Mouse (Mus musculus) lung, embryonic 14.5 days (tissue): ENCODE results near the gene Sec14l3. TPM values are rescaled to one million over a fixed set of nuclear protein-coding genes. Genes with fewer than 3 reads are reported as not detected.
"Not testable (repeated sequence)": the region's sequence is repeated elsewhere in the genome, so short reads cannot be mapped to it uniquely, and the experiment has no call there.

Experiments
- ATAC-seq: fragments of 200-750 bp; cut with Nextera tagmentation; 2 replicates; pipeline ENCODE4 v1.8.0; 2017; ENCODE audit warnings: mild to moderate bottlenecking, moderate TSS enrichment, moderate library complexity; ENCODE audit not compliant: insufficient read depth
- DNase-seq: peaks from one replicate; pipeline ENCODE4 v3.0.0-alpha.2; 2015
- H3K27ac ChIP-seq: fragments of 300-500 bp; sonication (generic); 2 replicates; pipeline ENCODE4 v1.5.1; 2014; ENCODE audit warnings: low read depth, mild to moderate bottlenecking, moderate library complexity
- H3K27me3 ChIP-seq: fragments of 300-500 bp; sonication (generic); 2 replicates; pipeline ENCODE4 v1.6.1; 2014; ENCODE audit warnings: low read length, control low read depth; ENCODE audit not compliant: insufficient read depth
- H3K36me3 ChIP-seq: fragments of 300-500 bp; sonication (generic); 2 replicates; pipeline ENCODE4 v1.6.1; 2014; ENCODE audit warnings: control low read depth; ENCODE audit not compliant: insufficient read depth
- H3K4me1 ChIP-seq: fragments of 300-500 bp; sonication (generic); 2 replicates; pipeline ENCODE4 v1.6.1; 2014; ENCODE audit warnings: antibody characterized with exemption, control low read depth; ENCODE audit not compliant: insufficient read depth
- H3K4me2 ChIP-seq: fragments of 300-500 bp; sonication (generic); 2 replicates; pipeline ENCODE4 v1.6.1; 2014; ENCODE audit warnings: mild to moderate bottlenecking
- H3K4me3 ChIP-seq: fragments of 300-500 bp; sonication (generic); 2 replicates; pipeline ENCODE4 v1.5.1; 2014; ENCODE audit warnings: low read depth, low read length
- H3K9ac ChIP-seq: fragments of 300-500 bp; sonication (generic); 2 replicates; pipeline ENCODE4 v1.6.1; 2014
- H3K9me3 ChIP-seq: fragments of 300-500 bp; sonication (generic); 2 replicates; pipeline ENCODE4 v1.6.1; 2016; ENCODE audit warnings: low read depth, low read length, control low read depth
- CTCF ChIP-seq: IDR thresholded peaks from 2 replicates; pipeline ENCODE4 v1.5.1; 2016; ENCODE audit warnings: antibody characterized with exemption, low read depth
- WGBS: fragments of 180-500 bp; shearing (Covaris S2); extraction: QIAGEN DNeasy Blood & Tissue Kit; methylation state at CpG from one replicate; pipeline ENCODE4 v1.1.7; 2014; 5-methylcytosine and 5-hydroxymethylcytosine counted together
- polyA plus RNA-seq: library from polyadenylated mRNA; unstranded; fragments of >200 nt; fragmentation: Nextera tagmentation; extraction: Ambion mirVana; gene quantifications from 2 replicates; pipeline ENCODE4 v1.2.1, GENCODE M21; 2014

Sec14l3 gene
- polyA plus RNA-seq, 1 experiment from 2014 or later: 1.2 TPM

DNA sequence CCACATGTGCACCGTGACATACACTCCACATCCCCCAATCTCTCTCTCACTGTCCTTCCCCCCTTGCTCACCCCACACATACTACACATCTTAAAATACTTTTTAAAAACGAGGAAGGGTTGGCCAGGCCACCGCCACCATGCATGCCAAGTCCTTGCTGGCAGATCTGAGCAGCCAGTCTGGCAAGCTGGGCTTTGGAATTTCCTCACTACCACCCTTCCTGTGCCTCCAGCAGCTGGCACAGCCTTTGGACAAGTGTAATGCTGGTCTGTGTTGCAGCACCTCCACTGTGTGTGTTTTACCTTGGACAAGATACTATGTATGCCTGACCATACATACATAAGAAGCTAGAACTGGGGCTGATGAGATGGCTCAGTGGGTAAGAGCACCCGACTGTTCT lies 48.9 kb downstream of the Sec14l3 start:
- H3K27me3 ChIP-seq: peaks cover 11% of the 10 kb centered on the region; the same call in 1 of the 2 replicates
- WGBS: 84% methylated on average over 4 of the region's 4 CpGs
- H3K9me3 ChIP-seq: no peaks in the 10 kb centered on the region
- H3K4me3 ChIP-seq: no peak overlapping the region
- peaks cover 3% of the 10 kb centered on the region; the same call in 1 of the 2 replicates for H3K4me1 ChIP-seq
- H3K4me2 ChIP-seq: no peak overlapping the region
- DNase-seq: no peak
- H3K9ac ChIP-seq: no peak overlapping the region
- no peak for ATAC-seq
- no peaks in the 10 kb centered on the region for H3K36me3 ChIP-seq
- no peak for TF ChIP-seq CTCF
- no peak overlapping the region for H3K27ac ChIP-seq

DNA sequence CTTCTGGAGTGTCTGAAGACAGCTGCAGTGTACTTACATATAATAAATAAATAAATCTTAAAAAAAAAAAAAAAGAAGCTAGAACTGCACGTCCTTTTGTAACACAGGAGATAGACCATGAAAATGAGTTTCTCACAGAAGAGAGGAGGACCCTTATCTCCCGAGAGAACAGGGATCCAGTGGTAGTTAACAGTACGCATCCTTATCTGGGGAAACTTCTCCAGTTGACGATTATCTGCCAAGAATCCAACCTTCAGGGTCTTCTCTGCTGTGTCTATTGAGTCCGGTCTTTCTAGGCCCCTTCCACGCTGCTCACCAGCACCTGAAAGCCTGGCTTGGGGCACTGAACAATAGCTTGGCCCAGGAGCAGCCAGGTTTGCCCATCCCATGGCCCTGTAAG lies 49.3 kb downstream of the Sec14l3 start:
- H3K9me3 ChIP-seq: no peaks in the 10 kb centered on the region
- no peak overlapping the region for H3K27ac ChIP-seq
- peaks cover 12% of the 10 kb centered on the region for H3K27me3 ChIP-seq
- no peak for TF ChIP-seq CTCF
- H3K4me3 ChIP-seq: no peak overlapping the region
- WGBS: 63% methylated on average over 6 of the region's 6 CpGs
- no peak overlapping the region for H3K4me2 ChIP-seq
- ATAC-seq (no peak), DNase-seq (no peak)
- no peak overlapping the region; the same call in 1 of the 2 replicates for H3K9ac ChIP-seq
- peaks cover 3% of the 10 kb centered on the region; the same call in 1 of the 2 replicates for H3K4me1 ChIP-seq
- no peaks in the 10 kb centered on the region for H3K36me3 ChIP-seq

- H3K4me3 ChIP-seq, ATAC-seq, H3K4me2 ChIP-seq, H3K4me1 ChIP-seq, H3K9me3 ChIP-seq, H3K9ac ChIP-seq, DNase-seq, H3K36me3 ChIP-seq, H3K27ac ChIP-seq: not testable (repeated sequence)
- peaks cover 14% of the 10 kb centered on the region for H3K27me3 ChIP-seq
- WGBS: 76% methylated on average over 6 of the region's 6 CpGs
Observed at GRCm38 (mm10) chr11:4114541-4114940, 49.9 kb downstream of the Sec14l3 start.

GRCm38 (mm10) chr11:4115407-4115806 lies 50.8 kb downstream of the Sec14l3 start:
- DNase-seq: no peak
- Histone ChIP-seq H3K9ac (no peak overlapping the region), H3K4me2 (no peak overlapping the region), H3K9me3 (no peaks in the 10 kb centered on the region), H3K4me3 (no peak overlapping the region), H3K4me1 (peaks cover 3% of the 10 kb centered on the region; the same call in 1 of the 2 replicates), H3K36me3 (no peaks in the 10 kb centered on the region), H3K27me3 (peaks cover 14% of the 10 kb centered on the region), H3K27ac (no peak overlapping the region)
- TF ChIP-seq CTCF: no peak
- WGBS: 87% methylated on average over 4 of the region's 4 CpGs
- no peak for ATAC-seq

GRCm38 (mm10) chr11:4116458-4117141 lies 52.0 kb downstream of the Sec14l3 start:
- no peaks in the 10 kb centered on the region for H3K36me3 ChIP-seq
- H3K4me3 ChIP-seq: no peak overlapping the region
- H3K27me3 ChIP-seq: peaks cover 14% of the 10 kb centered on the region
- peaks cover 3% of the 10 kb centered on the region; the same call in 1 of the 2 replicates for H3K4me1 ChIP-seq
- no peak overlapping the region for H3K27ac ChIP-seq
- ATAC-seq (no peak), DNase-seq (peak; percentile 15)
- WGBS: 42% methylated on average over 11 of the region's 11 CpGs
- H3K9me3 ChIP-seq: no peaks in the 10 kb centered on the region
- TF ChIP-seq CTCF: no peak
- no peak overlapping the region for H3K9ac ChIP-seq
- H3K4me2 ChIP-seq: no peak overlapping the region

DNA sequence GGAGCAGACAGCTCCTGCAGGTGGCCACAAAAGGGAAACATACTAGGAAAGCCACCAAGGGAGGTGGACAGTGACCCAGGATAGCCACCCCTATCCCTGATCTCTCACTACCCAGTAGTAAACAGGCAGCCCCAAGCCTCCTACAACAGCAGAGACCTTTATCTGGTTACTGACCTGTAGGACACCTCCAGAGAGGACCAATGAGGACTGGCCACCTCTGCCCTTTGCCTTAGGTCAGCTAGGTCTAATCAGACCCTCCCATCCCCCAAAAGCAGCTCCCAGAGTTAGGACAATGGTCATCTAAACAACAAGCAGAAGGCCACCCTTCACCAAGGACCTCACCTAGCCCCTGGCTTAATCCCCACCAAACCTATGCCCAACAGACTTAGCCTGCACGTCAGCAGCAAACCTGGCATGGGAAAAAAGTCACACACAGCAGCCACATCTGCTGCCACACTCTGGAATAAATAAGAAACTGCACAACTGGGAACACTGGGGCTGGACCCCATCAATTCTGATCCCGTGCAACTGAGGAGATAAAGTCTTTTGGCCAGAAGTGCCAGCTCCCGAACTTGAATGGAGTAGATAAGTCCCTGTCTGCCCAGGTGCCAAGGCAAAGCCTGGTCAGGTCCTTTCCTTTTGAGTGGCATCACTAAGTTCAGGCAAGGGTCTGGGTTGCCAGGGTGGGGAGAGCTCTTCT lies 52.9 kb downstream of the Sec14l3 start:
- Histone ChIP-seq H3K36me3 (no peaks in the 10 kb centered on the region), H3K4me1 (peaks cover 3% of the 10 kb centered on the region; the same call in 1 of the 2 replicates), H3K27ac (no peak overlapping the region), H3K9me3 (no peaks in the 10 kb centered on the region), H3K27me3 (peaks cover 14% of the 10 kb centered on the region), H3K9ac (no peak overlapping the region), H3K4me2 (peak overlapping the region; percentile 97), H3K4me3 (peak overlapping the region; percentile 49)
- peak; percentile 10 for DNase-seq
- 16% methylated on average over 3 of the region's 3 CpGs for WGBS
- ATAC-seq: no peak
- TF ChIP-seq CTCF: no peak
